Mouse (Mus musculus) adrenal gland, postnatal 10 days (tissue): ENCODE data around the gene Noa1. TPM values are rescaled to one million over a fixed set of nuclear protein-coding genes. Genes with fewer than 3 reads are reported as not detected.

Experiments
- DNase-seq: peaks from one replicate; pipeline ENCODE4 v3.0.0; 2021; ENCODE audit warnings: mixed read lengths
- microRNA-seq: library from miRNA; unstranded; fragments of <30 nt; microRNA quantifications from one replicate; pipeline ENCODE4 v1.2.0, GENCODE M21; 2021
- total RNA-seq, 2 experiments: library from RNA; stranded (reverse); gene quantifications; 2 replicates each; pipeline ENCODE4 v1.2.3; 2021

Noa1 gene
- total RNA-seq, 2 experiments from 2014 or later: 26.7 to 28.0 TPM

GRCm38 (mm10) chr5:77254402-77254801 lies 55.5 kb downstream of the Noa1 start:
- DNase-seq: no peak

GRCm38 (mm10) chr5:77253154-77253553 lies 56.7 kb downstream of the Noa1 start:
- no peak for DNase-seq

- DNase-seq: no peak
These were observed 57.6 kb downstream of the Noa1 start for GRCm38 (mm10) chr5:77252115-77252827.

- no peak for DNase-seq
These were observed 58.2 kb downstream of the Noa1 start for GRCm38 (mm10) chr5:77251656-77252055.

- no peak for DNase-seq
These were observed 59.8 kb downstream of the Noa1 start for GRCm38 (mm10) chr5:77250083-77250482.

- peak; percentile 24 for DNase-seq
These were observed 63.9 kb downstream of the Noa1 start for GRCm38 (mm10) chr5:77245787-77246671.

- no peak for DNase-seq
These were observed 64.5 kb downstream of the Noa1 start for GRCm38 (mm10) chr5:77245463-77245786.

- no peak for DNase-seq
These were observed 65.4 kb downstream of the Noa1 start for GRCm38 (mm10) chr5:77244331-77244987.

Small RNA genes lying within 50 kb of the gene (microRNA-seq; reads per million reads assigned to microRNA genes)
- gene Mir5098: not detected

Other genes starting within 250 kb of the Noa1 start
- gene Hopx, start 195.0 kb downstream of the Noa1 start, total RNA-seq: 10 to 100 TPM in 1 of 2 experiments, 1 to 10 TPM in 1; 9.8 to 11.1 TPM
- under 1 TPM in 1 of 2 experiments, not detected in 1; 0.85 TPM for gene Spink2, start 98.6 kb downstream of the Noa1 start, total RNA-seq
- 10 to 100 TPM; 26.3 TPM for gene Rest, start 44.6 kb downstream of the Noa1 start, total RNA-seq
- gene Polr2b, start 63 bp upstream of the Noa1 start, total RNA-seq: 10 to 100 TPM; 52.2 to 55.9 TPM
- 100 to 1,000 TPM; 664 to 746 TPM for gene Igfbp7, start 98.0 kb upstream of the Noa1 start, total RNA-seq